Mouse (Mus musculus) lung, postnatal 0 days (tissue): ENCODE measurements around the gene Mcm6.

Experiments
- CTCF ChIP-seq: IDR thresholded peaks from 2 replicates; pipeline ENCODE4 v1.5.1; 2016; ENCODE audit warnings: antibody characterized with exemption, mild to moderate bottlenecking
- EP300 ChIP-seq: IDR thresholded peaks from 2 replicates; pipeline ENCODE4 v1.6.1; 2016; ENCODE audit warnings: antibody characterized with exemption, mild to moderate bottlenecking, control low read depth

DNA sequence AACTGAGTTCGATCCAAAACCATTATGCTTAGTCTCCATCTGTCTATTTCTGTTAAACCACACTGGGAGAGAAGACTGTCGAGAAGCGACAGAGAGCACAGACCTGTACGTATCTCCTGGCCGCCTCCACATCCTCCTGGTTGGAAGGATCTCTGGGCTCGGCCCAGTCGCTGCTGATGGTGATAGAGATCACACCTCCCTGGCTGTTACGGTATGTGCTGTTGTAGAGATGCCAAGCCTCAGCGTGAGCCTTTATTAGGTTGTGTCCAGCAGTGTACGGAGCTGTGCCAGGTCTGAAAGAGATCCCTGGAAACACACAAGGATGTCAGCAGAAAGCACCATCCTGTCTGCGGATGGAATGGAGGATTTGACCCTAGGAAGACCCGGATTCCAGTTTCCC is 65.9 kb downstream of the Mcm6 start:
- TF ChIP-seq CTCF (no peak), EP300 (no peak)
